Mouse (Mus musculus) bone marrow macrophage, adult 2 months (primary cell): ENCODE data around the gene Asb15.

Source experiments
- CTCF ChIP-seq: IDR thresholded peaks from 2 replicates; pipeline ENCODE4 v1.5.1; 2012; ENCODE audit warnings: low read depth, mild to moderate bottlenecking, low read length, moderate library complexity
- POLR2A ChIP-seq: IDR thresholded peaks from 2 replicates; pipeline ENCODE4 v1.6.1; 2012; ENCODE audit warnings: mild to moderate bottlenecking, low read depth, low read length, borderline replicate concordance

GRCm38 (mm10) chr6:24546716-24547420 lies 18.9 kb downstream of the Asb15 start:
- TF ChIP-seq CTCF (no peak), POLR2A (no peak)
